36 mouse cellular contexts compared by ENCODE assay signal in the genomic region with DNA sequence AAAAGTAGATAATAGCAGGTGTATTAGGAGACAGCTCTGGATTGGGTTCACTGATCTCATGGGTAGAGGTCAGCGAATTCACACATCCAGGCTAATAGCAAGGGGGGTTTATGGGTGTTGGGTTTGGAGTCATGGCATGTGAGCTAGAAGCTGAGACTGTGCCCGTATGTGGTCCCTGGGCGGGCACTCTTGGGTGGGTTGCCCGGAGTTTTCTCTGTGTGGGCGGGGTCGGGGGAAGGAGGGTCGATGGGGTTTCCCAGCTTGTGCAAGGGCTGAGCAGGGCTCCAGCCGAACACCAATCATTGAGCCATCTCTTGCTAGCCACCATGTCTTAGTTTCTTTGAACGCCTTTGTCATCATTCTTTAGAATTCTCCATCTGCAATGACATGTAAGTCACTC. TPM values are rescaled to one million over a fixed set of nuclear protein-coding genes. Genes with fewer than 3 reads are reported as not detected.
"Had no signal": no experiment of that assay in that cellular context is flagged by ENCODE, and none has a peak within 500 bp of the region (broad histone marks: within the 10 kb centered on the region; RNA-seq: fewer than 3 reads in every experiment).

No protein-coding gene starts in this region.

- H3K4me3 ChIP-seq: heart, embryonic 10.5 days; heart, embryonic 12.5 days; heart, embryonic 13.5 days; heart, embryonic 15.5 days; hindbrain, embryonic 10.5 days; hindbrain, embryonic 12.5 days; hindbrain, embryonic 13.5 days; hindbrain, embryonic 15.5 days; intestine, embryonic 15.5 days; kidney, embryonic 15.5 days; left cerebral cortex, adult 2 months had no signal

- H3K4me1 ChIP-seq: hindbrain, embryonic 10.5 days; hindbrain, embryonic 12.5 days; hindbrain, embryonic 13.5 days; hindbrain, embryonic 15.5 days; intestine, embryonic 15.5 days had no signal

- H3K27ac ChIP-seq: heart, embryonic 10.5 days; heart, embryonic 13.5 days; heart, embryonic 15.5 days; hindbrain, embryonic 10.5 days; hindbrain, embryonic 12.5 days; hindbrain, embryonic 13.5 days; hindbrain, embryonic 14.5 days; hindbrain, embryonic 15.5 days; hindbrain, postnatal 0 days; intestine, embryonic 15.5 days; kidney, embryonic 15.5 days; kidney, postnatal 0 days had no signal

- H3K36me3 ChIP-seq: heart, embryonic 15.5 days; hindbrain, embryonic 10.5 days; hindbrain, embryonic 12.5 days; hindbrain, embryonic 13.5 days; hindbrain, embryonic 15.5 days; intestine, embryonic 15.5 days; kidney, embryonic 15.5 days had no signal

- H3K4me2 ChIP-seq: heart, embryonic 11.5 days; heart, embryonic 12.5 days; heart, embryonic 13.5 days; heart, embryonic 15.5 days; hindbrain, embryonic 12.5 days; hindbrain, embryonic 13.5 days; hindbrain, embryonic 14.5 days; hindbrain, embryonic 15.5 days; intestine, embryonic 15.5 days; kidney, embryonic 15.5 days had no signal

- H3K9ac ChIP-seq: heart, embryonic 13.5 days; heart, embryonic 15.5 days; hindbrain, embryonic 12.5 days; hindbrain, embryonic 13.5 days; hindbrain, embryonic 14.5 days; hindbrain, embryonic 15.5 days; intestine, embryonic 15.5 days; kidney, embryonic 15.5 days had no signal

- ATAC-seq: hindbrain, embryonic 16.5 days; hindbrain, postnatal 0 days; inflammation-experienced regulatory T-cells, adult 6 months; intestine, embryonic 15.5 days; intestine, embryonic 16.5 days; intestine, postnatal 0 days had no signal

- DNase-seq: heart, postnatal 10 days; heart, postnatal 14 days; heart, postnatal 36 days; heart, postnatal 4 days; kidney, adult 11 months; kidney, adult 18-20 months; kidney, adult 2 months; kidney, adult 8-10 months; kidney, adult 9 months; kidney, postnatal 10 days; kidney, postnatal 14 days; kidney, postnatal 25 days; kidney, postnatal 36 days; kidney, postnatal 4 days; layer of hippocampus, adult 9-11 months; layer of hippocampus, postnatal 36 days had no signal

- H3K27me3 ChIP-seq: heart, embryonic 12.5 days; heart, embryonic 13.5 days; heart, embryonic 15.5 days; hindbrain, embryonic 12.5 days; hindbrain, embryonic 13.5 days; hindbrain, embryonic 15.5 days; intestine, embryonic 15.5 days; kidney, embryonic 15.5 days had no signal

- H3K9me3 ChIP-seq: heart, embryonic 15.5 days; hindbrain, embryonic 15.5 days; intestine, embryonic 15.5 days; kidney, embryonic 15.5 days had no signal

RNA-seq across cellular contexts. Expression of gene Actr3b, which starts 12.7 kb away (rescaled TPM):
- total RNA-seq: hematopoietic stem cell, adult 5-6 weeks had no signal
